Mouse (Mus musculus): ENCODE data around the gene Ovch2. TPM values are rescaled to one million over a fixed set of nuclear protein-coding genes. Genes with fewer than 3 reads are reported as not detected.

Ovch2 gene
- polyA plus RNA-seq, 1 experiment from 2014 or later: not detected

- H3K27me3 ChIP-seq (replicated peaks; ENCODE audit: control insufficient read depth, insufficient read depth, low read length): no peaks in the 10 kb centered on the region
- H3K4me3 ChIP-seq (ENCODE audit: low read depth, low read length): no peak overlapping the region
- TF ChIP-seq CTCF (IDR thresholded peaks at IDR 0.05; ENCODE audit: low read depth): no peak
- H3K4me1 ChIP-seq (replicated peaks; ENCODE audit: control insufficient read depth, insufficient read depth, low read length): no peaks in the 10 kb centered on the region
- whole genome bisulfite sequencing: 79% methylated on average over 3 of the region's 3 CpGs
- no peak overlapping the region for H3K4me2 ChIP-seq (replicated peaks; ENCODE audit: low read depth)
- ATAC-seq: no peak
- H3K27ac ChIP-seq (ENCODE audit: low read depth, low read length): no peak overlapping the region
- no peaks in the 10 kb centered on the region for H3K36me3 ChIP-seq (ENCODE audit: control insufficient read depth, insufficient read depth)
- no peaks in the 10 kb centered on the region for H3K9me3 ChIP-seq (ENCODE audit: control insufficient read depth)
- no peak overlapping the region for H3K9ac ChIP-seq (ENCODE audit: low read depth, low read length)
These were observed 1.1 kb upstream of the Ovch2 start for GRCm38 (mm10) chr7:107802138-107802537.

DNA sequence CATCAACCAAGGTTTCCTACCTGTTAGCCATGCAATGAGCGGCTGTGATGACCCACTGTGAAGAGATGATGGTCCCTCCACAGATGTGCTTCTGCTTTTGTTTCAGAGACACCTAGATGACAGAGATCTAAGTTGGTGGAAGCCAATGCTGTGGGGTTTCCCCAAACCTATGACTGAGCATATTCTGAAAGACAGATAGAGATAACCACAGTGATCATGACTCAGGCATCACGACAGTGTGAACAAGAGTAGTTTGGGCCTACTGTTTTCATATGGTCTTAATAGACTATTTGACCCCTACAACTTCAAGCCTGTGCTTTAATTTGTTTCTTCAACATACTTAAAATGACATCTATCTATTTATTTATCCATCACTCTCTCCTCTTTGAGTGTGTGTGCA, 4.5 kb downstream of the Ovch2 start:
- no peaks in the 10 kb centered on the region for H3K36me3 ChIP-seq (ENCODE audit: control insufficient read depth, insufficient read depth)
- H3K4me2 ChIP-seq (replicated peaks; ENCODE audit: low read depth): no peak overlapping the region
- no peak overlapping the region for H3K9ac ChIP-seq (ENCODE audit: low read depth, low read length)
- H3K27me3 ChIP-seq (replicated peaks; ENCODE audit: control insufficient read depth, insufficient read depth, low read length): no peaks in the 10 kb centered on the region
- H3K4me3 ChIP-seq (ENCODE audit: low read depth, low read length): no peak overlapping the region
- 88% methylated on average over 2 of the region's 2 CpGs for WGBS
- no peak for TF ChIP-seq CTCF (IDR thresholded peaks at IDR 0.05; ENCODE audit: low read depth)
- no peak overlapping the region for H3K27ac ChIP-seq (ENCODE audit: low read depth, low read length)
- H3K4me1 ChIP-seq (replicated peaks; ENCODE audit: control insufficient read depth, insufficient read depth, low read length): no peaks in the 10 kb centered on the region
- H3K9me3 ChIP-seq (ENCODE audit: control insufficient read depth): no peaks in the 10 kb centered on the region
- ATAC-seq: no peak

DNA sequence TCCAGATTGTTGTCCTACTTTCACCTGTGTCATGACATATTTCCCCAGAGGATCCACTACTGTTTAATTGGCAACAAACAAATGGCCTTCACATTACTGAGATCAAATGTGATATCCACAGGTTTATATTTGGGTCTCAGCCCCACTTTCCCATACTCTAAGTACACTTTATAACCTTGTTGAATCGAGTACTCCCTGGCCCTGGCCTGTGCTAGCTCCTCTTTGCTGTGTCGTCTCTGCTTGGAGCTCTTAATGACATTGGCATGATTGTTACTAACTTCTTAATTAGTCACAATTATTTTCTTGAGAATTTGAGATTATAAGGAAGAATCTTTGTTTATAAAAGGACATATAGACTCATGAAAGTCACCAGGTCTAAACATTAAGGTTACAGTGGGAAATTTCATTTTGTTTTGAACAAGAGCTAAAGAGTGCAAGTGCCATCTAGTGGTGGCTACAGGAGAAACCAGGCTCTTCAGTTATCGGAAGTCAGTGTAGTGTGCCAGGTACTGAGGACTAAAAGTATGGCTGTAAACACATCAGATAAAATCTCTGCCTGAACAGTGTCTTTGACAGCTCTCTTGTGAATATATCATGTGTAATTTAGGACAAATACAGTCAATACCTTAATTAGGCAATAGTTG, 12.9 kb downstream of the Ovch2 start:
- Histone ChIP-seq H3K27me3 (replicated peaks; ENCODE audit: control insufficient read depth, insufficient read depth, low read length) (no peaks in the 10 kb centered on the region), H3K9ac (ENCODE audit: low read depth, low read length) (no peak overlapping the region), H3K4me3 (ENCODE audit: low read depth, low read length) (no peak overlapping the region), H3K4me1 (replicated peaks; ENCODE audit: control insufficient read depth, insufficient read depth, low read length) (no peaks in the 10 kb centered on the region), H3K36me3 (ENCODE audit: control insufficient read depth, insufficient read depth) (no peaks in the 10 kb centered on the region), H3K4me2 (replicated peaks; ENCODE audit: low read depth) (no peak overlapping the region), H3K9me3 (ENCODE audit: control insufficient read depth) (no peaks in the 10 kb centered on the region), H3K27ac (ENCODE audit: low read depth, low read length) (no peak overlapping the region)
- 57% methylated on average over 3 of the region's 3 CpGs for WGBS
- ATAC-seq: no peak
- peak; percentile 83 for TF ChIP-seq CTCF (IDR thresholded peaks at IDR 0.05; ENCODE audit: low read depth)

DNA sequence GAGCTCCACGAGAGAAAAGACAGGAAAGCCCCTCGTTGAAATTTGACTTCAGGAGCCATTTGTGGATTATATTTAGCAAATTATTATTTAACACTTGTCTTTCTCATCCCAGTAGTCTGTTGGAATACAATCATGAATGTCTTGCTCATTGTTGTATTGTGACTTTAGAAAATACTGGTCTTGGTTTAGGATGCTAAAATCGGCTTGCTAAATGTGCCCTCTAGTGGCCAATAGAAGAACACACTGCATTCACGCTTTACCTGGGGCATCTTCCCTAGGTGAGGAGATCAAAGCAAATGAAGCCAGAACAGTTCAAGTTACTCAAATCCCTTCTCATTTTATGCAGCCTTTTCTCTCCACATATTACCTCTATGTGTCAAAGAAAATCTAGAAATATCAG, 21.4 kb downstream of the Ovch2 start:
- Histone ChIP-seq H3K27me3 (replicated peaks; ENCODE audit: control insufficient read depth, insufficient read depth, low read length) (no peaks in the 10 kb centered on the region), H3K4me1 (replicated peaks; ENCODE audit: control insufficient read depth, insufficient read depth, low read length) (no peaks in the 10 kb centered on the region; the same call in 1 of the 2 replicates), H3K27ac (ENCODE audit: low read depth, low read length) (no peak overlapping the region), H3K36me3 (ENCODE audit: control insufficient read depth, insufficient read depth) (no peaks in the 10 kb centered on the region), H3K4me2 (replicated peaks; ENCODE audit: low read depth) (no peak overlapping the region), H3K9ac (ENCODE audit: low read depth, low read length) (no peak overlapping the region), H3K9me3 (ENCODE audit: control insufficient read depth) (no peaks in the 10 kb centered on the region), H3K4me3 (ENCODE audit: low read depth, low read length) (no peak overlapping the region)
- TF ChIP-seq CTCF (IDR thresholded peaks at IDR 0.05; ENCODE audit: low read depth): peak; percentile 78
- WGBS: 42% methylated on average over 4 of the region's 4 CpGs
- no peak for ATAC-seq

DNA sequence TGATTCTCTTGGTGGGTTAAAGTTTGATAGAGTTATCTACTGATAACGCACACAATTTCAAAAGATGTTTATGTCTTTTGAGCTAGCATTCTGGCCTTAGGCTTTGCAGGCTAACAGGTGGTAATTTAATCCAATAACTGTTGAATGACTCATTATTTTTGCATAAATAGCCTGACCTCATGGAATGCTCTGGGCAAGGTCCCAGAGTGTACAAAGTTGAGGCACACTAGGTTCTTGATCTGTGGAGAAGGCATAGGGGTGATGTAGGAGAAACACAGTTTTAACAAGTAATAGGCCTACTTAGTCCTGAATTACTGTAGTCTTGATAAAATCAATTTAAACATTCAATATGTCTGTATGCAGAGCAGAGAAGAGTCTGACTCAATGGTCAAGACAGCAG, 22.8 kb downstream of the Ovch2 start:
- Histone ChIP-seq H3K9ac (ENCODE audit: low read depth, low read length) (no peak overlapping the region), H3K4me1 (replicated peaks; ENCODE audit: control insufficient read depth, insufficient read depth, low read length) (no peaks in the 10 kb centered on the region; the same call in 1 of the 2 replicates), H3K9me3 (ENCODE audit: control insufficient read depth) (no peaks in the 10 kb centered on the region), H3K27ac (ENCODE audit: low read depth, low read length) (no peak overlapping the region), H3K4me3 (ENCODE audit: low read depth, low read length) (no peak overlapping the region), H3K36me3 (ENCODE audit: control insufficient read depth, insufficient read depth) (no peaks in the 10 kb centered on the region), H3K4me2 (replicated peaks; ENCODE audit: low read depth) (no peak overlapping the region), H3K27me3 (replicated peaks; ENCODE audit: control insufficient read depth, insufficient read depth, low read length) (no peaks in the 10 kb centered on the region)
- TF ChIP-seq CTCF (IDR thresholded peaks at IDR 0.05; ENCODE audit: low read depth): no peak
- ATAC-seq: peak; percentile 47; the same call in 1 of the 2 replicates
- 16% methylated on average over 1 of the region's 1 CpGs for WGBS

GRCm38 (mm10) chr7:107770812-107771211, 30.2 kb downstream of the Ovch2 start:
- Histone ChIP-seq H3K4me2 (replicated peaks; ENCODE audit: low read depth) (no peak overlapping the region), H3K36me3 (ENCODE audit: control insufficient read depth, insufficient read depth) (no peaks in the 10 kb centered on the region), H3K4me1 (replicated peaks; ENCODE audit: control insufficient read depth, insufficient read depth, low read length) (no peaks in the 10 kb centered on the region), H3K4me3 (ENCODE audit: low read depth, low read length) (no peak overlapping the region), H3K9me3 (ENCODE audit: control insufficient read depth) (no peaks in the 10 kb centered on the region), H3K27me3 (replicated peaks; ENCODE audit: control insufficient read depth, insufficient read depth, low read length) (no peaks in the 10 kb centered on the region), H3K9ac (ENCODE audit: low read depth, low read length) (no peak overlapping the region), H3K27ac (ENCODE audit: low read depth, low read length) (no peak overlapping the region)
- no peak for TF ChIP-seq CTCF (IDR thresholded peaks at IDR 0.05; ENCODE audit: low read depth)
- no peak for ATAC-seq
- 65% methylated on average over 6 of the region's 6 CpGs for WGBS
